In the genomic region with DNA sequence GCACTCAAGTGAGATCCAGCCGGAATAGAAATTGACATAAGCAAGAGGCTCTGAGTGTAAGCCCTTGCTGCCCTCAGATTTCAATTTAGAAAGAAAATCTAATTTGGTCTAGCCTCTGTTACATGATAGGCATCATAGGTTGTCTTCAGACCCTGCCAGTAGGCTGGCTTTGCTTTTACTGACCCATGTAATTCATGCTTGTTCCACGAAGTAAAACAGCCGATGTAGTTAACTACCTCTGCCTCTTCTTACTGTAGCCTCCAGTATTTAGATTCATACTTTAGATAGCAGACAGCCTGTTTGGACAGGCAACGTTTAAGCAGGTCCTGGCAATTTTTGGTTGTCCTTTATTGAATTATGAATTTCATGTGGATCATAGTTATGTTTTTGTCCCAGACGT, we compare ENCODE assay signal across 9 mouse cellular contexts. TPM values are rescaled to one million over a fixed set of nuclear protein-coding genes. Genes with fewer than 3 reads are reported as not detected.
DNase-seq lines count a peak whose midpoint lies in the region; ATAC-seq and TF ChIP-seq lines count a peak whose summit lies in the region.
"Had no signal": no experiment of that assay in that cellular context is flagged by ENCODE, and none has a peak within 500 bp of the region (broad histone marks: within the 10 kb centered on the region; RNA-seq: fewer than 3 reads in every experiment).

No protein-coding gene starts in this region.

- peak overlapping the region; percentile 38; the same call in 1 of the 2 replicates for H3K9ac ChIP-seq in hindbrain, embryonic 16.5 days (ENCODE audit: low read depth, low read length)
- no peak overlapping the region for H3K9ac ChIP-seq in midbrain, embryonic 16.5 days (ENCODE audit: low read depth, low read length)

- 45% methylated on average over 5 of the region's 5 CpGs for WGBS in kidney, adult 2 months
- 59% methylated on average over 5 of the region's 5 CpGs for WGBS in hindbrain, embryonic 16.5 days
- 55% methylated on average over 5 of the region's 5 CpGs for WGBS in midbrain, embryonic 16.5 days

- H3K27me3 ChIP-seq in kidney, adult 2 months (replicated peaks; ENCODE audit: control insufficient read depth, insufficient read depth, low read length) = no peaks in the 10 kb centered on the region
- no peaks in the 10 kb centered on the region for H3K27me3 ChIP-seq in hindbrain, embryonic 16.5 days (replicated peaks; ENCODE audit: control insufficient read depth, insufficient read depth, low read length)
- no peaks in the 10 kb centered on the region for H3K27me3 ChIP-seq in midbrain, embryonic 16.5 days (ENCODE audit: control insufficient read depth, insufficient read depth, low read depth, low read length)

- DNase-seq in kidney, adult 2 months = no peak
- no peak for DNase-seq in kidney, postnatal 10 days
- DNase-seq in urinary bladder, postnatal 25 days (ENCODE audit: low spot score) = no peak
- no peak for DNase-seq in Muller cell, postnatal 12 days (ENCODE audit: inconsistent ontology term)
- DNase-seq: cerebellum, postnatal 36 days had no signal

- H3K9me3 ChIP-seq in hindbrain, embryonic 16.5 days (ENCODE audit: control insufficient read depth, low read length) = no peaks in the 10 kb centered on the region
- no peaks in the 10 kb centered on the region for H3K9me3 ChIP-seq in midbrain, embryonic 16.5 days (replicated peaks; ENCODE audit: control insufficient read depth, low read length, poor library complexity, severe bottlenecking)

- H3K4me1 ChIP-seq in kidney, adult 2 months (ENCODE audit: control insufficient read depth, insufficient read depth, low read length) = peaks cover 9% of the 10 kb centered on the region
- H3K4me1 ChIP-seq in brown adipose tissue, adult 24 weeks (ENCODE audit: control insufficient read depth, insufficient read depth, insufficient read length, low read length) = peaks cover 17% of the 10 kb centered on the region
- H3K4me1 ChIP-seq in hindbrain, embryonic 16.5 days (ENCODE audit: control insufficient read depth, insufficient read depth, low read depth, low read length) = peaks cover 26% of the 10 kb centered on the region
- H3K4me1 ChIP-seq in midbrain, embryonic 16.5 days (ENCODE audit: control insufficient read depth, insufficient read depth, low read length) = peaks cover 22% of the 10 kb centered on the region

- TF ChIP-seq CTCF in kidney, adult 2 months (conservative IDR thresholded peaks at IDR 0.05; ENCODE audit: insufficient read depth, insufficient read length, low read depth, low read length) = no peak

- no peak overlapping the region for H3K4me3 ChIP-seq in kidney, adult 2 months (ENCODE audit: insufficient read depth, low read depth, low read length)
- H3K4me3 ChIP-seq in brown adipose tissue, adult 24 weeks (ENCODE audit: insufficient read depth, low read depth, low read length) = peak overlapping the region; percentile 95
- H3K4me3 ChIP-seq in hindbrain, embryonic 16.5 days (ENCODE audit: low read length) = peak overlapping the region; percentile 83
- peak overlapping the region; percentile 86 for H3K4me3 ChIP-seq in midbrain, embryonic 16.5 days (ENCODE audit: low read depth, low read length)

- no peak for TF ChIP-seq POLR2A in kidney, adult 2 months (IDR thresholded peaks at IDR 0.05; ENCODE audit: low read depth, low read length)

- no peaks in the 10 kb centered on the region for H3K36me3 ChIP-seq in kidney, adult 2 months (ENCODE audit: control insufficient read depth, insufficient read depth, low read length)
- H3K36me3 ChIP-seq in hindbrain, embryonic 16.5 days (ENCODE audit: control insufficient read depth, insufficient read depth, low read length) = no peaks in the 10 kb centered on the region
- no peaks in the 10 kb centered on the region for H3K36me3 ChIP-seq in midbrain, embryonic 16.5 days (ENCODE audit: control insufficient read depth, insufficient read depth, low read length)

- ATAC-seq in hindbrain, embryonic 16.5 days = no peak
- no peak for ATAC-seq in midbrain, embryonic 16.5 days
- no peak for ATAC-seq in frontal cortex, adult (ENCODE audit: low TSS enrichment)

- H3K27ac ChIP-seq in kidney, adult 2 months (ENCODE audit: insufficient read depth, low read depth, low read length) = peak overlapping the region; percentile 48
- peak overlapping the region; percentile 88; the same call in 1 of the 2 replicates for H3K27ac ChIP-seq in brown adipose tissue, adult 24 weeks (replicated peaks; ENCODE audit: low read depth, low read length)
- H3K27ac ChIP-seq in hindbrain, embryonic 16.5 days (ENCODE audit: low read depth, low read length) = no peak overlapping the region
- H3K27ac ChIP-seq in midbrain, embryonic 16.5 days (ENCODE audit: low read length) = no peak overlapping the region

- H3K4me2 ChIP-seq in hindbrain, embryonic 16.5 days (ENCODE audit: low read length) = peak overlapping the region; percentile 82
- peak overlapping the region; percentile 76 for H3K4me2 ChIP-seq in midbrain, embryonic 16.5 days (ENCODE audit: low read length)

RNA-seq across cellular contexts. Expression of gene Ano6, which starts 1.2 kb away (rescaled TPM):
- polyA plus RNA-seq in kidney, adult 2 months (2012; rRNA removed) = 40.3 and 47.0 TPM in 2 replicates
- 14.3 and 21.1 TPM in 2 replicates for polyA plus RNA-seq in brown adipose tissue, adult 24 weeks (2012; ENCODE audit: insufficient read depth, insufficient read length, missing spikeins)
- 25.0 and 30.6 TPM in 2 replicates for polyA plus RNA-seq in hindbrain, embryonic 16.5 days (2015; fragmentation: Nextera tagmentation; extraction: Ambion mirVana)
- polyA plus RNA-seq in midbrain, embryonic 16.5 days (2015; fragmentation: Nextera tagmentation; extraction: Ambion mirVana) = 24.6 and 28.2 TPM in 2 replicates

Comparison
In these comparisons a context has a peak if more than half of its experiments do, and no peak if none do; other contexts are left out.
1. H3K27ac ChIP-seq: peak in kidney, adult 2 months (single experiment) and brown adipose tissue, adult 24 weeks (single experiment); none in hindbrain, embryonic 16.5 days (single experiment) and midbrain, embryonic 16.5 days (single experiment).